Mouse (Mus musculus): ENCODE results near the gene Olfr1506. TPM values are rescaled to one million over a fixed set of nuclear protein-coding genes. Genes with fewer than 3 reads are reported as not detected.
"Not testable (repeated sequence)": the region's sequence is repeated elsewhere in the genome, so short reads cannot be mapped to it uniquely, and the experiment has no call there.

Olfr1506 gene
- total RNA-seq (2021): not detected
- long read RNA-seq, experiment 1: 0 reads
- long read RNA-seq, experiment 2: 0 reads

- H3K4me3 ChIP-seq; DNase-seq; intact Hi-C loops (cut with DNase I); H3K27ac ChIP-seq: not testable (repeated sequence)
These were observed at the start of gene Olfr1506 for GRCm38 (mm10) chr2:90224393-90224792. Gene Olfr1506, minus strand, starts transcription at chr2:90224493.

GRCm38 (mm10) chr2:90270932-90271331 lies 46.6 kb upstream of the Olfr1506 start, which contains the start of gene Olfr1271:
Gene Olfr1271, minus strand, starts transcription at chr2:90271032.
- intact Hi-C loops (cut with DNase I): no loop called here
- Histone ChIP-seq H3K27ac (no peak within 1 kb of the TSS), H3K4me3 (no peak within 1 kb of the TSS)
- TF ChIP-seq CTCF (IDR thresholded peaks at IDR 0.05): no peak
- no peak for DNase-seq

- no peak for DNase-seq
- intact Hi-C loops (cut with DNase I): no loop called here
- Histone ChIP-seq H3K27ac (no peak within 1 kb of the TSS), H3K4me3 (no peak within 1 kb of the TSS)
- no peak for TF ChIP-seq CTCF (IDR thresholded peaks at IDR 0.05)
These were observed 33.2 kb upstream of the Olfr1506 start, which contains the start of gene Olfr142 for GRCm38 (mm10) chr2:90257492-90257891. Gene Olfr142, minus strand, starts transcription at chr2:90257592.

GRCm38 (mm10) chr2:90199606-90200005 lies 24.7 kb downstream of the Olfr1506 start:
- DNase-seq; intact Hi-C loops (cut with DNase I); H3K4me3 ChIP-seq; H3K27ac ChIP-seq: not testable (repeated sequence)

GRCm38 (mm10) chr2:90195285-90195684 lies 29.0 kb downstream of the Olfr1506 start:
- H3K4me3 ChIP-seq; intact Hi-C loops (cut with DNase I); H3K27ac ChIP-seq; DNase-seq: not testable (repeated sequence)

- DNase-seq; intact Hi-C loops (cut with DNase I); H3K4me3 ChIP-seq; H3K27ac ChIP-seq: not testable (repeated sequence)
These were observed 29.5 kb downstream of the Olfr1506 start for GRCm38 (mm10) chr2:90194750-90195149.

- DNase-seq; H3K27ac ChIP-seq; intact Hi-C loops (cut with DNase I); H3K4me3 ChIP-seq: not testable (repeated sequence)
These were observed 37.2 kb downstream of the Olfr1506 start for GRCm38 (mm10) chr2:90187082-90187481.

GRCm38 (mm10) chr2:90186082-90186481 lies 38.2 kb downstream of the Olfr1506 start:
- H3K27ac ChIP-seq; intact Hi-C loops (cut with DNase I); H3K4me3 ChIP-seq; DNase-seq: not testable (repeated sequence)

Other genes with a start within 250 kb of the Olfr1506 start
- gene Olfr1261, start 233.3 kb downstream of the Olfr1506 start, total RNA-seq (2021): not detected
- gene Olfr1262, start 224.3 kb downstream of the Olfr1506 start, total RNA-seq (2021): not detected
- gene Olfr1263, start 212.4 kb downstream of the Olfr1506 start, total RNA-seq (2021): not detected
- not detected for gene Olfr1264, start 198.9 kb downstream of the Olfr1506 start, total RNA-seq (2021)
- not detected for gene Olfr1265, start 189.2 kb downstream of the Olfr1506 start, total RNA-seq (2021)
- gene Olfr140, start 160.9 kb downstream of the Olfr1506 start, total RNA-seq (2021): not detected
- gene Olfr1269, start 103.1 kb downstream of the Olfr1506 start, total RNA-seq (2021): not detected
- not detected for gene Olfr32, start 82.2 kb downstream of the Olfr1506 start, total RNA-seq (2021)
- gene Olfr1270, start 71.4 kb downstream of the Olfr1506 start, total RNA-seq (2021): not detected
- not detected for gene Olfr142, start 33.1 kb upstream of the Olfr1506 start, total RNA-seq (2021)
- not detected for gene Olfr1271, start 46.5 kb upstream of the Olfr1506 start, total RNA-seq (2021)
- not detected for gene Olfr1272, start 68.3 kb upstream of the Olfr1506 start, total RNA-seq (2021)
- gene Gm13769, start 97.7 kb upstream of the Olfr1506 start, total RNA-seq (2021): not detected
- not detected for gene Olfr1274-ps, start 174.2 kb upstream of the Olfr1506 start, total RNA-seq (2021)

Data from gastrocnemius, adult 2 months (tissue).